ENCODE assay signal across 17 mouse cellular contexts in genomic region chr3:102471251-102471650, GRCm38 (mm10). TPM values are rescaled to one million over a fixed set of nuclear protein-coding genes. Genes with fewer than 3 reads are reported as not detected.
DNase-seq lines count a peak whose midpoint lies in the region; ATAC-seq and TF ChIP-seq lines count a peak whose summit lies in the region.
"Had no signal": no experiment of that assay in that cellular context is flagged by ENCODE, and none has a peak within 500 bp of the region (broad histone marks: within the 10 kb centered on the region; RNA-seq: fewer than 3 reads in every experiment).

No protein-coding gene starts in this region.

- intact Hi-C loops in heart, adult 2 months (cut with DNase I), result loop anchor here (2.0 to 10.0 kb wide), 2 partner anchors 136 to 214 kb away; no protein-coding TSS in a partner anchor
- intact Hi-C loops in heart, postnatal 25 days (cut with DNase I), result loop anchor here (10.0 kb wide), 1 partner anchor 214 kb away; no protein-coding TSS in a partner anchor

- H3K36me3 ChIP-seq in heart, adult 2 months (ENCODE audit: control insufficient read depth, insufficient read depth, low read length), result no peaks in the 10 kb centered on the region
- H3K36me3 ChIP-seq in kidney, embryonic 16.5 days (ENCODE audit: insufficient read depth, low read length), result no peaks in the 10 kb centered on the region
- H3K36me3 ChIP-seq in embryonic facial prominence, embryonic 14.5 days (ENCODE audit: control insufficient read depth, insufficient read depth, low read length), result no peaks in the 10 kb centered on the region
- no peaks in the 10 kb centered on the region for H3K36me3 ChIP-seq in stomach, embryonic 14.5 days (ENCODE audit: control insufficient read depth, insufficient read depth, low read length)
- no peaks in the 10 kb centered on the region for H3K36me3 ChIP-seq in thymus, adult 2 months (ENCODE audit: control insufficient read depth, insufficient read depth, low read length)
- H3K36me3 ChIP-seq in midbrain, embryonic 13.5 days, result no peaks in the 10 kb centered on the region
- H3K36me3 ChIP-seq: liver, embryonic 13.5 days; midbrain, embryonic 10.5 days had no signal

- H3K79me2 ChIP-seq in heart, adult 2 months (replicated peaks; ENCODE audit: control insufficient read depth, insufficient read depth, low read length), result no peaks in the 10 kb centered on the region

- H3K9ac ChIP-seq in heart, adult 2 months (ENCODE audit: low read depth, low read length), result peak overlapping the region; percentile 17
- no peak overlapping the region for H3K9ac ChIP-seq in kidney, embryonic 16.5 days (replicated peaks; ENCODE audit: low read length)
- H3K9ac ChIP-seq in embryonic facial prominence, embryonic 14.5 days (ENCODE audit: low read depth, low read length), result no peak overlapping the region
- no peak overlapping the region for H3K9ac ChIP-seq in stomach, embryonic 14.5 days (replicated peaks; ENCODE audit: low read depth, low read length)
- H3K9ac ChIP-seq in midbrain, embryonic 13.5 days (replicated peaks), result no peak overlapping the region
- H3K9ac ChIP-seq: hindbrain, embryonic 14.5 days; liver, embryonic 13.5 days had no signal

- no peaks in the 10 kb centered on the region for H3K9me3 ChIP-seq in kidney, embryonic 16.5 days (ENCODE audit: low read length)
- no peaks in the 10 kb centered on the region for H3K9me3 ChIP-seq in embryonic facial prominence, embryonic 14.5 days (ENCODE audit: control insufficient read depth, low read length)
- no peaks in the 10 kb centered on the region for H3K9me3 ChIP-seq in stomach, embryonic 14.5 days (ENCODE audit: control insufficient read depth, low read depth, low read length)
- H3K9me3 ChIP-seq in midbrain, embryonic 13.5 days, result no peaks in the 10 kb centered on the region
- H3K9me3 ChIP-seq: liver, embryonic 13.5 days; midbrain, embryonic 10.5 days had no signal

- WGBS in heart, adult 2 months, result 53% methylated on average over 5 of the region's 5 CpGs
- 58% methylated on average over 5 of the region's 5 CpGs for WGBS in kidney, embryonic 16.5 days
- WGBS in embryonic facial prominence, embryonic 14.5 days, result 56% methylated on average over 5 of the region's 5 CpGs
- 63% methylated on average over 5 of the region's 5 CpGs for WGBS in stomach, embryonic 14.5 days
- 65% methylated on average over 5 of the region's 5 CpGs for WGBS in thymus, adult 2 months
- 73% methylated on average over 5 of the region's 5 CpGs for WGBS in midbrain, embryonic 13.5 days

- no peak for ATAC-seq in kidney, embryonic 16.5 days (ENCODE audit: low FRiP score, low TSS enrichment)
- ATAC-seq in embryonic facial prominence, embryonic 14.5 days (ENCODE audit: low read depth), result no peak
- no peak for ATAC-seq in stomach, embryonic 14.5 days (ENCODE audit: insufficient number of reproducible peaks, insufficient read depth, low FRiP score, low read depth)
- no peak for ATAC-seq in midbrain, embryonic 13.5 days
- ATAC-seq: forebrain, embryonic 14.5 days had no signal

- H3K27me3 ChIP-seq in heart, adult 2 months (ENCODE audit: control insufficient read depth, insufficient read depth, low read length), result no peaks in the 10 kb centered on the region
- peaks cover 31% of the 10 kb centered on the region for H3K27me3 ChIP-seq in kidney, embryonic 16.5 days (ENCODE audit: insufficient read depth, low read length)
- peaks cover 4% of the 10 kb centered on the region; the same call in 1 of the 2 replicates for H3K27me3 ChIP-seq in embryonic facial prominence, embryonic 14.5 days (replicated peaks; ENCODE audit: control insufficient read depth, insufficient read depth, low read length)
- peaks cover 15% of the 10 kb centered on the region; the same call in 1 of the 2 replicates for H3K27me3 ChIP-seq in stomach, embryonic 14.5 days (ENCODE audit: control insufficient read depth, insufficient read depth, low read length)
- no peaks in the 10 kb centered on the region for H3K27me3 ChIP-seq in thymus, adult 2 months (ENCODE audit: control insufficient read depth, insufficient read depth, low read length)
- peaks cover 53% of the 10 kb centered on the region for H3K27me3 ChIP-seq in midbrain, embryonic 13.5 days

- no peak for TF ChIP-seq CTCF in heart, adult 2 months (IDR thresholded peaks at IDR 0.05)
- TF ChIP-seq CTCF in thymus, adult 2 months (IDR thresholded peaks at IDR 0.05; ENCODE audit: borderline replicate concordance, control insufficient read depth, extremely low read depth, insufficient read depth, low read length, poor library complexity), result no peak

- 0 out of 2 replicates have a peak overlapping the region, but pooled peaks have one; percentile 72 for H3K4me2 ChIP-seq in kidney, embryonic 16.5 days (replicated peaks; ENCODE audit: low read depth, low read length)
- peak overlapping the region; percentile 81 for H3K4me2 ChIP-seq in embryonic facial prominence, embryonic 14.5 days (ENCODE audit: low read depth, low read length)
- H3K4me2 ChIP-seq in stomach, embryonic 14.5 days (replicated peaks; ENCODE audit: low read depth, low read length), result peak overlapping the region; percentile 74
- H3K4me2 ChIP-seq in midbrain, embryonic 13.5 days (replicated peaks), result no peak overlapping the region
- H3K4me2 ChIP-seq: liver, embryonic 13.5 days had no signal

- TF ChIP-seq POLR2A in heart, adult 2 months (IDR thresholded peaks at IDR 0.05; ENCODE audit: insufficient read depth, low read depth, low read length), result no peak
- no peak for TF ChIP-seq POLR2A in thymus, adult 2 months (IDR thresholded peaks at IDR 0.05; ENCODE audit: control insufficient read depth, extremely low read depth, insufficient read depth, low read length, poor library complexity)

- peak overlapping the region; percentile 48 for H3K4me3 ChIP-seq in heart, adult 2 months
- H3K4me3 ChIP-seq in kidney, embryonic 16.5 days (ENCODE audit: low read length), result no peak overlapping the region
- H3K4me3 ChIP-seq in embryonic facial prominence, embryonic 14.5 days (ENCODE audit: low read depth, low read length), result peak overlapping the region; percentile 56
- peak overlapping the region; percentile 39; the same call in 1 of the 2 replicates for H3K4me3 ChIP-seq in stomach, embryonic 14.5 days (ENCODE audit: low read depth, low read length)
- no peak overlapping the region for H3K4me3 ChIP-seq in thymus, adult 2 months (ENCODE audit: control insufficient read depth, insufficient read depth, low read length)
- H3K4me3 ChIP-seq in midbrain, embryonic 13.5 days (replicated peaks), result no peak overlapping the region
- H3K4me3 ChIP-seq: liver, embryonic 13.5 days; midbrain, embryonic 10.5 days had no signal

- TF ChIP-seq EP300 in heart, adult 2 months (IDR thresholded peaks at IDR 0.05; ENCODE audit: insufficient read depth, low read depth, low read length), result no peak

- H3K27ac ChIP-seq in heart, adult 2 months, result peak overlapping the region; percentile 66
- H3K27ac ChIP-seq in kidney, embryonic 16.5 days (ENCODE audit: low read length), result no peak overlapping the region
- no peak overlapping the region for H3K27ac ChIP-seq in embryonic facial prominence, embryonic 14.5 days (replicated peaks; ENCODE audit: low read depth, low read length)
- no peak overlapping the region for H3K27ac ChIP-seq in stomach, embryonic 14.5 days (ENCODE audit: low read length)
- no peak overlapping the region for H3K27ac ChIP-seq in thymus, adult 2 months (ENCODE audit: control insufficient read depth, insufficient read depth, low read length)
- no peak overlapping the region for H3K27ac ChIP-seq in midbrain, embryonic 13.5 days
- H3K27ac ChIP-seq: hindbrain, embryonic 14.5 days; liver, embryonic 13.5 days; midbrain, embryonic 10.5 days had no signal

- no peaks in the 10 kb centered on the region; the same call in 1 of the 2 replicates for H3K4me1 ChIP-seq in heart, adult 2 months (ENCODE audit: control insufficient read depth, insufficient read depth, low read length)
- H3K4me1 ChIP-seq in kidney, embryonic 16.5 days (ENCODE audit: insufficient read depth, low read length), result peaks cover 11% of the 10 kb centered on the region; the same call in 1 of the 2 replicates
- H3K4me1 ChIP-seq in embryonic facial prominence, embryonic 14.5 days (ENCODE audit: control insufficient read depth, insufficient read depth, low read length), result peaks cover 6% of the 10 kb centered on the region; the same call in 1 of the 2 replicates
- peaks cover 15% of the 10 kb centered on the region for H3K4me1 ChIP-seq in stomach, embryonic 14.5 days (ENCODE audit: control insufficient read depth, insufficient read depth, low read length)
- no peaks in the 10 kb centered on the region for H3K4me1 ChIP-seq in thymus, adult 2 months (replicated peaks; ENCODE audit: control insufficient read depth, insufficient read depth, low read length)
- H3K4me1 ChIP-seq in midbrain, embryonic 13.5 days (replicated peaks), result peaks cover 10% of the 10 kb centered on the region
- H3K4me1 ChIP-seq: liver, embryonic 13.5 days had no signal

- DNase-seq in heart, adult 2 months, result peak in 1 of 2 experiments; percentile 22
- no peak for DNase-seq in heart, postnatal 25 days (ENCODE audit: low spot score)
- DNase-seq in kidney, postnatal 14 days, result no peak
- no peak for DNase-seq in embryonic facial prominence, embryonic 14.5 days (ENCODE audit: low spot score)
- DNase-seq in thymus, adult 2 months, result no peak
- DNase-seq: adrenal gland, postnatal 10 days; cerebellum, postnatal 14 days; kidney, postnatal 25 days; liver, embryonic 13.5 days; lung, postnatal 14 days; right cerebral cortex, adult 18-20 months had no signal

RNA-seq across cellular contexts. Expression of gene Ngf, which starts 1.5 kb away (rescaled TPM):
- 1 to 10 TPM; 5.1 to 6.1 TPM for total RNA-seq in heart, adult 2 months (2021)
- 17.1 and 26.3 TPM in 2 replicates for polyA plus RNA-seq in heart, adult 2 months (2012; rRNA removed)
- total RNA-seq in heart, postnatal 25 days (2021), result 1 to 10 TPM; 5.1 to 6.3 TPM
- polyA plus RNA-seq in kidney, embryonic 16.5 days (2015; fragmentation: Nextera tagmentation; extraction: Ambion mirVana), result 4.1 and 4.7 TPM in 2 replicates
- 7.0 and 8.9 TPM in 2 replicates for polyA plus RNA-seq in embryonic facial prominence, embryonic 14.5 days (2014; fragmentation: Nextera tagmentation; extraction: Ambion mirVana)
- 6.4 and 7.6 TPM in 2 replicates for polyA plus RNA-seq in stomach, embryonic 14.5 days (2014; fragmentation: Nextera tagmentation; extraction: Ambion mirVana)
- 1.0 and 2.6 TPM in 2 replicates for polyA plus RNA-seq in thymus, adult 2 months (2012; rRNA removed)
- polyA plus RNA-seq in midbrain, embryonic 13.5 days (2015; fragmentation: Nextera tagmentation; extraction: Ambion mirVana), result 0.23 TPM in 2 replicates

Comparison
In these comparisons a context has a peak if more than half of its experiments do, and no peak if none do; other contexts are left out.
1. H3K4me3 ChIP-seq: peak in heart, adult 2 months (single experiment), embryonic facial prominence, embryonic 14.5 days (single experiment) and stomach, embryonic 14.5 days (single experiment); none in kidney, embryonic 16.5 days (single experiment), thymus, adult 2 months (single experiment) and midbrain, embryonic 13.5 days (single experiment).